Mouse (Mus musculus) brain, adult 2 months (tissue): ENCODE results near the gene Itgb3.
A peak's percentile ranks its signal among the peaks of the same experiment; 100 is the strongest.

Source experiments
- DNase-seq: peaks from one replicate; pipeline ENCODE4 v3.0.0; 2011; ENCODE audit warnings: low read depth, low spot score

Itgb3 gene

GRCm38 (mm10) chr11:104648571-104648970, 40.8 kb downstream of the Itgb3 start:
- DNase-seq: no peak

- no peak for DNase-seq
Measured at GRCm38 (mm10) chr11:104660599-104660998, 52.8 kb downstream of the Itgb3 start.

- DNase-seq: no peak
Measured at GRCm38 (mm10) chr11:104661106-104661505, 53.3 kb downstream of the Itgb3 start.

- peak; percentile 21 for DNase-seq
Measured at GRCm38 (mm10) chr11:104661531-104662205, 53.9 kb downstream of the Itgb3 start.

GRCm38 (mm10) chr11:104662573-104662972, 54.8 kb downstream of the Itgb3 start:
- no peak for DNase-seq

GRCm38 (mm10) chr11:104663241-104663877, 55.6 kb downstream of the Itgb3 start:
- DNase-seq: no peak

GRCm38 (mm10) chr11:104663878-104664261, 56.1 kb downstream of the Itgb3 start:
- no peak for DNase-seq

- no peak for DNase-seq
Measured at GRCm38 (mm10) chr11:104664441-104664840, 56.6 kb downstream of the Itgb3 start.

GRCm38 (mm10) chr11:104667399-104667798, 59.6 kb downstream of the Itgb3 start:
- peak; percentile 11 for DNase-seq

- DNase-seq: peak; percentile 43
Measured at GRCm38 (mm10) chr11:104673412-104673811, 65.6 kb downstream of the Itgb3 start.

GRCm38 (mm10) chr11:104674768-104675167, 67.0 kb downstream of the Itgb3 start:
- DNase-seq: no peak

GRCm38 (mm10) chr11:104685548-104685947, 77.7 kb downstream of the Itgb3 start, which contains the start of gene Gm11639:
TSS of gene Gm11639 (plus strand) at chr11:104685707.
- DNase-seq: no peak

- peak; percentile 68 for DNase-seq
Measured at GRCm38 (mm10) chr11:104693235-104693634, 85.4 kb downstream of the Itgb3 start.

- peak; percentile 11 for DNase-seq
Measured at GRCm38 (mm10) chr11:104704097-104704496, 96.3 kb downstream of the Itgb3 start.

- peak; percentile 27 for DNase-seq
Measured at GRCm38 (mm10) chr11:104707084-104707483, 99.3 kb downstream of the Itgb3 start.
